Mouse (Mus musculus) kidney, postnatal 4 days (tissue): ENCODE measurements at regions not wholly inside any gene's neighbourhood (a gene's known extent, or its start where the extent isn't known, plus 50 kb on each side); places are given as distances from the start of the nearest gene placed in this dataset.

ENCODE experiments used
- DNase-seq, 2 experiments: peaks; one replicate each; pipeline ENCODE4 v3.0.0; 2021; ENCODE audit warnings: mixed read lengths in 2 of 2

DNA sequence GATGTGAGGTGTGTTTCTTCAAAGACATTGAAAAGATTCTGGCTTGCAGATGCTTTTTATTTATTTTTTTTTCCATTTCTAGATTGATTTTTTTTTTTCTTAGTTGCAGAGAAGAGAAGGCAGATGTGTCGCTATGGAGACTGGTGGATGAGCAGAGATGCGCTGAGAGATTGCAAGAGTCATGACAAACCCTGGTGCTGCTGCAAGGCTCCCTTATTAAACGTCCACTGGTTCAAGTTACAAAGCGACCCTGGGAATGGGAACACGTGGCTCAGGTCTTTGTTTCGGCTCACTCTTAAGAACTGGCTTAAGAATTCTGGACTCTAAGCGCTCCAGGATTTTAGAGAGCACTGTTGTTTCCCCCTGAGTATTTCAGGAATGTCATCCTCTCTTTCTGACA is 403.1 kb downstream of the Med10 start:
- DNase-seq: no peak

GRCm38 (mm10) chr13:70210158-70210557 is 408.0 kb downstream of the Med10 start:
- DNase-seq: no peak

DNA sequence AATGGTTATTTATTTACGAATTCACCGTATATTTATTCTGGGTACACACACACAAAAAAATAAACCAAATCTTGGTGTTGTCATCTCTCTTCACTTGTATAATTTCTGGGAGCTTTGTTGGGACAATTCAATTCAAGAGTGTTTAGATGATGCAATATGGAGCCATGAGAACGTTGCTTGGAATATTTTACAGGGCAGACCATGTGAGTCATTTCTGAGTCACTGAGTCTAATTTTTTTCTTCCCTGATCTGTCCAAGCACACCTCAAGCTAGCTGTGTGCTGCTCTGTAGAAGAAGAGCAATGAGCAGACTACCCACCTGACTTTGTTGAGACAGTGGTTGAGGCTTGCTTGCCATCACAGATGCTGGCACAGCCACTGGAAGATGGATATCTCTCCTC is 410.8 kb downstream of the Med10 start:
- DNase-seq: no peak

DNA sequence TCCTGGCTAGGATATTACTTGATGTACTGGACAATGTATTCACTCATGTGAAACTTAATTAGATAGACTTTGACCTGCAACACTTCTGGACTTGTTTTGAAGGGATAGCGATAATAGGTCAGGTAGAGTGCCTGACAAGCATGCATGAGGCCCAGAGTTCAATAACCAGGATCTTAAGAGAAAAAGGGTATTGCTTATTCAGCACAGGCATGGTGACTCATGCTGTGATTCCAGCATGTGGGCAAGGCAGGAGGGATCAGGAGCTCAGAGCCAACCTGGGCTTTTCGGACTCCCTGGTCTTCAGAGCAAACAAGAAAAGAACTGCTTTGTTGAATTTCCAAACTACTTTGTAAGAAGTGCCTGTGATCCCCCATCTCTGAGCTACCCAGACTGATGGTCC is 411.4 kb downstream of the Med10 start:
- no peak for DNase-seq

GRCm38 (mm10) chr13:70214022-70214654 is 411.9 kb downstream of the Med10 start:
- DNase-seq: no peak

DNA sequence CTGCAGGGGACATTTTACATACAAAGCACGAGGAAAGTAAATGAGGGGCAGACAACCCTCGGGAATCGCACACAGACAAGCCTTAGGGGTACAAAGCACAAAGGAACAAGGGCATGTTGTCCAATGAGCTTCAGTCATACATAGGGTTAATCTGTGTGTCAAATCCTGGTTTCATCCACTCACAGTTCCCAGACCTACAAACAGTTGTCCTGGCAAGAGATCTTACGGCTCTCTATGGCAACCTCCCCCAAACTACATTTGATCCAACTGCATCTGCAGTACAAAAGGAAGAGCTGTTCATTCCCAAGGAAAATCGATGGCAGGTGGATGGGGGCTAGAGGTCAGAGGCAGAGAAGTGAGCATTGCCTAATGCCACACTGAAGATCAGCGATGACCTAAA is 413.9 kb downstream of the Med10 start:
- no peak for DNase-seq

GRCm38 (mm10) chr13:70217429-70218133 is 415.4 kb downstream of the Med10 start:
- DNase-seq: no peak

GRCm38 (mm10) chr13:70223485-70223884 is 413.9 kb downstream of the Ice1 start:
- DNase-seq: no peak

DNA sequence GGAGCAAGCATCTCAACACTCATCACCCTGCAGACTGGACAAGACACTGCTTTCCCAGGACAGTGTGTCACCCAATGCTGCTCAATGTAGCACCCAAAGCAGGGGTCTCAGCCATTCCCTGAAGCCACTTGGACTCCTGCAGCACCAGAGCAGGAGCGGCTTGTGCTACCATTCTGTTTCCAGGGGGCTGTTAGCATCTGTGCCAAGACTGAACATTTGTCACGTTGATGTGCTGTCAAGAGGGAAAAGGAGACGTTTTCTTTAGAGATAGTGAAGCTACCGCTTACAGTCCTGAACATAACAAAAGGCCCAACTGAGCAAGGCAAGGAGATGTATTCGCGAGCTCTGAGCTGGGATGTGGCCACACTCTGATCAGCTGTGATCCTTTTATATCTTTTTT is 410.3 kb downstream of the Ice1 start:
- DNase-seq: no peak

DNA sequence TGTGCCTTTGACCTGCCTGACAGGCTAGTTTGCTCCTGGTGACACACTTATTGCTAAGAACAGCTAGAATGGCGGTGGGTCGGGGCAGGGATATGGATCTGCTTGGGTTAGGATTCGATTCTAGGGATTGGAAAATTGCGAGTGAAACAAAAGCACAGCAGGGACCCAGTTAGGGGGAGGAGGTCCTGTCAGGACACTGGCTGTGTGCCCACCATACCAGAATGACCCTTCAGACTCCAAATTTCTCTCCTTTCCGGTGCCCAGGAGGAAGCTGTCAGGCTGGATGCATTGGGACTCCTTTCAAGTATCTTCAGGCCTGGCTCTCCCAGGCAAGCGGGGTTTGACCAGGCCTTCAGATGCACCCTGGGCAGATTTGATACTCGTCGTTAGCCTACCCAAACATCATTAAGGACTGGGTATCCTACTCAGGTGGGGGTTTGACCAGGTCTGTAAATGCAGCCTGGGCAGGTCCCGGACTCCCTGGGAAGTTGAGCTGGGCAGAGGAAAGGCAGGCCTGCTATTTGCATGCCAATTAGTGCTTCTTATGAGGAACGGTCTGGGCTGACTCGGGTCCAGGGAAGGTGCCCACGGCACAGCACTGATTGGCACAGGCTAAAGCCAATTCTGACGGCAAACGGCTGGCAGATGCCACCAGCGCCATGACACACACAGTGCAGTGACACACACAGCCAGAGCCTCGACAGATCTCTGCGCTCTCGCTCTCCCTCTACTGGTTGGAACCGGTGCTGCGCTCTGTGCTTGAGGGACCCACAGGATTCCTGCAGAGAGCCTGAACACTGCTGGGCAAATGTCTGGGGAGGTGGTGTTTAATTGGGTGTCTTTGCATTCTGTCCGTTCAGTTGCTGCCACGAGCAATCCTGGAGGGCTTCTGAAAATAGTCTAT is 403.3 kb downstream of the Ice1 start:
- peak; percentile 87 to 89 for DNase-seq

DNA sequence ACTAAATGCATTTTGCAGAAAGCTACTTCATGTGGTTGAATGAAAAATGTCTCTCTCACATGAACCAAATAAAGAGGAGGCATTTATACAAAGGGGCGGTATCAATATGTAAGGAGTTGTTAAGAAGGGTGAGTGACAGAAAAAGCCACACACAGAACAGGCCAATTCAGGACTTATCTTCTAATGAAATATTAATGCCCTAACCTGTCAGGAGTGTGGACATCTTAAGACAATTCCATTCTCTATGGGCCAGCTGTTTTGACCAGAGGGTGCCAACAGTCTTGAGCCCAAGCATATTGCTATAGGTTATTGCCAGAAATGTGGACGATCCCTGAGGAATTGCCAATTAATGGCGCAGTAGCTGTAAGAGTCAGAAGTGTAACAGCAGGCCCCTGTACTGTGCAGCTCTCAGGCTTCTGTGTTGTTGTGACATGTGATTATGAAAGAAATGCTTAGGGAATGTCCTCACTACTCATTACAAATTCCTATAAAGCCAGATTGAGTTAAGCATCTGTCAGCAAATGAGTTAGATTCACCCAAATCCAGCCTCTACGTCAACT is 393.8 kb downstream of the Ice1 start:
- no peak for DNase-seq

DNA sequence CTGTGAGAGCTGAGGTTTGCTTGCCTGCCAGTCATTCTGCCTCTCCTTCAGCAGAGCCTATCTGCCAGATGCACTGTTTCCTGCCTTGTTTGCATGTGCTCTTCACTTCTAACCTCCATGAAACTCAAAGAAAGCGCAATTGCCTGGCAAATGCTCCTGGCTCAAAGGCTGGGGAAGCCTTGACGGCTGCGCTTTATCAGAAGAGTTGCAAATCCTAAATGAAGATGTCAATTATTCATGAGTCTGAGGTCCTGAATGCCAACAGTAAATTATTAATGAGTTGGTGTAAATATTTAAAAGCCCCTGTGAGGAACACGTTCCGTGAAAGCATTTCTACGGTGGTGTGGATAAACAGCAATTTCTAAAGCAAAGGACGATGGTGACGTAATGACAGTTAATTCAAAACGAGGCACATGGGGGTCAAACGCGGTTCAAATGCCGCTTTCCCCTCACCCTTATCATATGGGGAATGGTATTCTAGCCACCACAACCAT is 377.4 kb downstream of the Ice1 start:
- peak in 1 of 2 experiments; percentile 15 for DNase-seq

DNA sequence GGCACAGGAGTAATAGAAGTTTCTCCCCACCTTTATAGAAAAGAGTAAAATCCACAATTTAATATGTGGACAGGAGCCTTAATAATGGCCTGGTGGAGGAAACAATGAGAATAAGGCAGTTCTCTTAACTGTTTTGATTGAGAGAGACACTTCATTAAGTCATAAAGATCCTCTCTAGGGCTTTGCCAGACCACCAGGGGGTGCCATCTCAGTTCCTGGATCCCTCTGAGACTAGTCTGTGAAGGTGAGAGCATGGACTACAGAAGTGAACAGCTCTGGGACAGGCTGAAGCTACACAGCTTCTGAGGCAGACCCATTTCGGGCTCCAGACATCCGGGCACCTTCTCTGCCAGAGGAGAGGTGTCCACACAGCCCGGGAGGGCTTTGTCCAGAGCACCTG is 373.8 kb downstream of the Ice1 start:
- DNase-seq: peak; percentile 33 to 41

DNA sequence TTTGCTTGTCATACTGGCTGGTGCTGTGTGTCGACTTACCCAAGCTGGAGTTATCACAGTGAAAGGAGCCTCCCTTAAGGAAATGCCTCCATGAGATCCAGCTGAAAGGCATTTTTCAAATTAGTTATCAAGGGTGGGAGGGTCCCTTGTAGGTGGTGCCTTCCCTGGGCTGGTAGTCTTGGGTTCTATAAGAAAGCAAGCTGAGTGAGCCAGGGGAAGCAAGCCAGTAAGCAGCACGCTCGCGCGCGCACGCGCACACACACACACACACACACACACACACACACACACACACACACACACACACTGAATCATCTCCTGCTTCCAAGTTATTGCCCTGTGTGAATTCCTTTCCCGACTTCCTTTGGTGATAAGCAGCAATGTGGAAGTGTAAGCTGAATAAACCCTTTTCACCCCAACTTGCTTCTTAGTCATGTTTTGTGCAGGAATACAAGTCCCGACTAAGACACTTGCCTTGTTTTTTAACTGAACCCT is 360.5 kb downstream of the Ice1 start:
- peak in 1 of 2 experiments; percentile 21 for DNase-seq

GRCm38 (mm10) chr13:70277667-70278591 is 359.5 kb downstream of the Ice1 start:
- DNase-seq: peak; percentile 66 to 79

DNA sequence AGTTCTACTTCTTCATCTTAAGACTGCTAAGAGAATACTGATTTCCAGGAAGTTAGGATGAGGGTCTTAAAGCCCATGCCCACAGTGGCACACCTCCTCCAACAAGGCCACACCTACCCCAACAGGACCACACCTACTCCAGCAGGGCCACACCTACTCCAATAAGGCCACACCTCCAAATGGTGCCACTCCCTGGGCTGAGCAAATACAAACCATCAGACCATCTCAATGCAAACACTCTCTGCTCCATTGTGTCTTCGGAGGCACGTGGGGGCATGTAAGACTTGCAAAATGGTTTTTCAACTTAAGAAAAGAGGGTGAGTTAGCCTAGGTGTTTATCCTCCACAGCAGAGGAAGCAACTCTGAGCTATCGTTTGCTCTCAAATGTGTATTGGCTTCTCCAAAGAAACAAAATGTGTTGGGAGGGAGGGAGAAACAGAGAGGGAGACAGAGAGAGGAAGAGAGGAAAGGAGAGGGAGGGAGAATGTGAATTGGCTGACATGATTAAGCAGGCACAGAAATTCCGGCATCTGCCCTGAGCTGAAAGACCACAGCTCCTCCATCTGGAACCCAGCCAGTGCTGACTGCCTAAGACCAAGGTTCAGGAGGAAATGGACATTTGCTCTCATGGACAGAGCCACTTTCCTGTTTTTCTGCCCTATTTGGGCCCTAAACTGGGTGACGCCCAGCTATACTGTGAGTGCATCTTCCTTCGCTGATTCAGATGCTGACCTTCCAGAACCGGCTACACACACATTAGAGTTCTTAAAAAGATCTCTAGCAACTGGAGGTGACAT is 356.2 kb downstream of the Ice1 start:
- DNase-seq: peak; percentile 69 to 80

DNA sequence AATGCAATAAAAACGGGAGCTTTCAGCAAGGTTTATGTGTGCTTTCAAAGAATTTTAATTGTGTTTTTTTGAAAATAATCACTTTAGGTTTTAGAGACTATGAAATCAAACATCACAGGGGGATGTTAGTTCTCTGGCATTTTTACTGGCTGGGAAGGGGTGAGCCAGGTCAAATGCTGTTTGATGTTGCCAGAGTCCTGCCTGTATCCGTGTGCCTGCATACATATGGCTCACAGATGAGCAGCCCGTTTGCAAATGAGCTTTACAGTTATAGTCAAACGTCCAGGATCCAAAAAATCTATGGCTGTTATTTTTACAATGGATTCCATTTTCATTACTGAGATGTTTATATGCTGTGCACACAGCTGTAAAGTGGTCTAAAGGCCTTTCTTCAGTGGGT is 354.7 kb downstream of the Ice1 start:
- no peak for DNase-seq

GRCm38 (mm10) chr13:70283231-70283630 is 354.2 kb downstream of the Ice1 start:
- DNase-seq: no peak

DNA sequence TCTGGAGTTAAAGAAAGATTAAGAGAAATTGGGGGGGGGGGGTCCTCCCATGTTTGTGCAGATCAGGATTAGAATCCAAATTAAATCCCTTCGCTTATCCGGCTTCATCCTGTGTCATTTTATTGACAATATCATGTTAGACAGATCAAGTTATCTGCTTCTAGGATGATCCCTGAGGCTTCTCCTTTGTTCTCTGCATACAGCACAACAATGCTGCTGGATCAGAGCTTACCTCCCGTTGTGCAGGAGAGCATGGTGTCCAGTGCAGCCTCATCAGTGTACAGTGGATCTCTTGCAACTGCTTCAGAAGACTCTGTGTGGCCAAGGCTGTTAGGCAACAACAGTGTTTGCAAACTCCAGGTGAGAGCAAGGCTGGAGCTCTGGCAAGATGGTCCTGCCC is 344.7 kb downstream of the Ice1 start:
- DNase-seq: no peak

DNA sequence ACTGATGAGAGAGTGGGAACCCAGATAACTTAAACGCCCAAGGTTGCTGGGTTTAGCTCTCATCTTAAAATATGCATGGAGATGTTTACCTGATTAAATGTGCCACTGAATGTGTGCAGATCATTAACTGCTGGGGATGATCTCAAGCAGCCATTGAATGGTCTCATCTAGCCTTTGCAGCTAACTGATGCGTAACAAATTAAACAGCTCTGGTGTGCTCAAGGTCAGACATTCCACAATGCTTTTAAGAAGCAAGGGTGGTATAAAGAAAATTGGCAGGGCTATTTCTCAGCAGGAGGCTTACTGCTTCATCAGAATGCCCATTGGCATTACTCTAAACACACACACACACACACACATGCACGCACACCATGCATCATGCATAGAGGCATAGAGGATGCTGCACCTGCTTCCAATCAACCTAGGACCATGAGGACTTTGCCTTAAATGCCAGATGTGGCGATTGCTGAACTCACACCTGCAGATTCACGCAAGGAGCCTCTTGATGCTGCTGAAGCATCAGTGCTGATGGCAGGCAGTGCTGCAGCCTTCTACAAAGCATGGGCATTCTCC is 333.4 kb downstream of the Ice1 start:
- DNase-seq: peak; percentile 24 to 37

DNA sequence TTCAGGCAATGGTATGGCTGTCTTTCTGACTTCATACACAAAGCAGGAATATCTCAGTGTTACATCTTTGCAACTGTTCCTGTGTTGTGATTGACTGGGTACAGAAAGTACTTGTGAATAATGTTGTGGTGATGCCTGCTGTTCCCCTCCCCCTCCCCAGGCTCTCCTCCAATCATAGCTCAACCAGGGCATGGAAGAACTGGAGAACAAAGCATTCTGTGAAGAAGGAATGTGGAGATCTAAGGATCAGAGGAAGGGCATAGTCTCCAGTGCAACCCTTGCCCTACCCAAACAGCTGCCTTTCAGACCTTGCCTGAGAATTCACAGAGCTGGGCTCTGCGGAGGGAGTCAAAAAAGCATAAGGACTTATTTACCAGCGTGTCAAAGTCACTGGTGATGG is 326.9 kb downstream of the Ice1 start:
- DNase-seq: no peak
